Mouse (Mus musculus) frontal cortex, postnatal 36 days (tissue): ENCODE data around the gene Naf1.
A peak's percentile ranks its signal among the peaks of the same experiment; 100 is the strongest.

Experiments
- DNase-seq, 2 experiments: peaks; one replicate each; pipeline ENCODE4 v3.0.0; 2022; ENCODE audit warnings: low spot score in 2 of 2

Naf1 gene

GRCm38 (mm10) chr8:66860023-66860422 lies at the start of gene Naf1:
Gene Naf1, plus strand, starts transcription at chr8:66860217.
- peak; percentile 93 to 96 for DNase-seq

- DNase-seq, result peak in 1 of 2 experiments; percentile 17
Measured at GRCm38 (mm10) chr8:66860921-66861588, 1.0 kb downstream of the Naf1 start.

GRCm38 (mm10) chr8:66861589-66862500 lies 1.8 kb downstream of the Naf1 start:
- no peak for DNase-seq

GRCm38 (mm10) chr8:66863761-66864160 lies 3.7 kb downstream of the Naf1 start:
- no peak for DNase-seq

- no peak for DNase-seq
Measured at GRCm38 (mm10) chr8:66865120-66865519, 5.1 kb downstream of the Naf1 start.

GRCm38 (mm10) chr8:66867679-66868078 lies 7.7 kb downstream of the Naf1 start:
- DNase-seq, result no peak

- DNase-seq, result no peak
Measured at GRCm38 (mm10) chr8:66869211-66869932, 9.4 kb downstream of the Naf1 start.

GRCm38 (mm10) chr8:66883866-66884265 lies 23.8 kb downstream of the Naf1 start:
- DNase-seq, result no peak

GRCm38 (mm10) chr8:66891879-66892278 lies 31.9 kb downstream of the Naf1 start:
- no peak for DNase-seq

GRCm38 (mm10) chr8:66905000-66905399 lies 45.0 kb downstream of the Naf1 start:
- no peak for DNase-seq

GRCm38 (mm10) chr8:66905557-66905956 lies 45.5 kb downstream of the Naf1 start:
- no peak for DNase-seq

GRCm38 (mm10) chr8:66906116-66906515 lies 46.1 kb downstream of the Naf1 start:
- DNase-seq, result no peak

- DNase-seq, result no peak
Measured at GRCm38 (mm10) chr8:66910684-66911083, 50.7 kb downstream of the Naf1 start.

GRCm38 (mm10) chr8:66913616-66914536 lies 53.9 kb downstream of the Naf1 start:
- DNase-seq, result peak in 1 of 2 experiments; percentile 11

GRCm38 (mm10) chr8:66916056-66916455 lies 56.0 kb downstream of the Naf1 start:
- no peak for DNase-seq

GRCm38 (mm10) chr8:66917695-66918467 lies 57.9 kb downstream of the Naf1 start:
- no peak for DNase-seq

GRCm38 (mm10) chr8:66918471-66918870 lies 58.5 kb downstream of the Naf1 start:
- no peak for DNase-seq

GRCm38 (mm10) chr8:66933746-66934145 lies 73.7 kb downstream of the Naf1 start:
- DNase-seq, result no peak

GRCm38 (mm10) chr8:66936236-66936635 lies 76.2 kb downstream of the Naf1 start:
- no peak for DNase-seq
